Mouse (Mus musculus) liver, embryonic 11.5 days (tissue): ENCODE measurements around the gene Cnpy1. TPM values are rescaled to one million over a fixed set of nuclear protein-coding genes. Genes with fewer than 3 reads are reported as not detected.

Experiments
- ATAC-seq: fragments of 200-750 bp; cut with Nextera tagmentation; replicated peaks from 2 replicates; pipeline ENCODE4 v1.8.0; 2017; ENCODE audit warnings: moderate number of reproducible peaks, mild to moderate bottlenecking, moderate TSS enrichment, moderate library complexity; ENCODE audit not compliant: low FRiP score
- DNase-seq: peaks from one replicate; pipeline ENCODE4 v3.0.0-alpha.2; 2017; ENCODE audit warnings: low spot score
- H3K27ac ChIP-seq: fragments of 300-500 bp; sonication (generic); 2 replicates; pipeline ENCODE4 v1.5.1; 2014; ENCODE audit warnings: mild to moderate bottlenecking, low read depth, low read length, control low read depth
- H3K27me3 ChIP-seq: fragments of 300-500 bp; sonication (generic); replicated peaks from 2 replicates; pipeline ENCODE4 v1.6.1; 2014; ENCODE audit warnings: low read length, mixed read lengths; ENCODE audit not compliant: control insufficient read depth, insufficient read depth
- H3K36me3 ChIP-seq: fragments of 300-500 bp; sonication (generic); 2 replicates; pipeline ENCODE4 v1.6.1; 2014; ENCODE audit warnings: mild to moderate bottlenecking, low read length, moderate library complexity, mixed read lengths; ENCODE audit not compliant: control insufficient read depth, insufficient read depth
- H3K4me1 ChIP-seq: fragments of 300-500 bp; sonication (generic); replicated peaks from 2 replicates; pipeline ENCODE4 v1.6.1; 2014; ENCODE audit warnings: low read length, mixed read lengths; ENCODE audit not compliant: control insufficient read depth, insufficient read depth
- H3K4me2 ChIP-seq: fragments of 300-500 bp; sonication (generic); 2 replicates; pipeline ENCODE4 v1.6.1; 2014; ENCODE audit warnings: mild to moderate bottlenecking, control low read depth, moderate library complexity
- H3K4me3 ChIP-seq: fragments of 300-500 bp; sonication (generic); 2 replicates; pipeline ENCODE4 v1.5.1; 2014; ENCODE audit warnings: low read depth, low read length, control low read depth
- H3K9ac ChIP-seq: fragments of 300-500 bp; sonication (generic); 2 replicates; pipeline ENCODE4 v1.6.1; 2014; ENCODE audit warnings: low read depth, low read length, control low read depth
- H3K9me3 ChIP-seq: fragments of 300-500 bp; sonication (generic); 2 replicates; pipeline ENCODE4 v1.6.1; 2016; ENCODE audit warnings: low read length, inconsistent platforms, mixed read lengths; ENCODE audit not compliant: control insufficient read depth
- WGBS: fragments of 180-500 bp; shearing (Covaris S2); extraction: QIAGEN DNeasy Blood & Tissue Kit; methylation state at CpG from one replicate; pipeline ENCODE4 v1.1.7; 2014; 5-methylcytosine and 5-hydroxymethylcytosine counted together
- polyA plus RNA-seq: library from polyadenylated mRNA; unstranded; fragments of >200 nt; fragmentation: Nextera tagmentation; extraction: Ambion mirVana; gene quantifications from 2 replicates; pipeline ENCODE4 v1.2.1, GENCODE M21; 2014

The Cnpy1 gene
- polyA plus RNA-seq, 1 experiment from 2014 or later: 0.16 TPM

- Histone ChIP-seq H3K9me3 (no peaks in the 10 kb centered on the region), H3K36me3 (no peaks in the 10 kb centered on the region), H3K4me2 (no peak overlapping the region), H3K4me1 (peaks cover 9% of the 10 kb centered on the region), H3K27me3 (no peaks in the 10 kb centered on the region), H3K27ac (no peak overlapping the region), H3K9ac (no peak overlapping the region), H3K4me3 (no peak overlapping the region)
- WGBS: 60% methylated on average over 2 of the region's 2 CpGs
- DNase-seq (no peak), ATAC-seq (no peak)
These were observed 22.0 kb upstream of the Cnpy1 start for GRCm38 (mm10) chr5:28267576-28267975.

GRCm38 (mm10) chr5:28265653-28266052 lies 20.0 kb upstream of the Cnpy1 start:
- Histone ChIP-seq H3K27me3 (no peaks in the 10 kb centered on the region), H3K9me3 (no peaks in the 10 kb centered on the region), H3K4me1 (peaks cover 9% of the 10 kb centered on the region), H3K4me3 (no peak overlapping the region), H3K36me3 (no peaks in the 10 kb centered on the region), H3K4me2 (no peak overlapping the region), H3K27ac (no peak overlapping the region), H3K9ac (no peak overlapping the region)
- no peak for DNase-seq
- no peak for ATAC-seq

- 67% methylated on average over 1 of the region's 1 CpGs for WGBS
- no peaks in the 10 kb centered on the region for H3K9me3 ChIP-seq
- H3K27ac ChIP-seq: no peak overlapping the region
- H3K36me3 ChIP-seq: no peaks in the 10 kb centered on the region
- no peak overlapping the region for H3K4me2 ChIP-seq
- H3K9ac ChIP-seq: no peak overlapping the region
- H3K27me3 ChIP-seq: no peaks in the 10 kb centered on the region
- H3K4me1 ChIP-seq: peaks cover 2% of the 10 kb centered on the region; the same call in 1 of the 2 replicates
- no peak overlapping the region for H3K4me3 ChIP-seq
- ATAC-seq (no peak), DNase-seq (no peak)
These were observed 18.2 kb upstream of the Cnpy1 start for GRCm38 (mm10) chr5:28263852-28264251.

GRCm38 (mm10) chr5:28262070-28262469 lies 16.5 kb upstream of the Cnpy1 start:
- no peaks in the 10 kb centered on the region for H3K4me1 ChIP-seq
- no peak overlapping the region for H3K27ac ChIP-seq
- DNase-seq: no peak
- no peak overlapping the region for H3K9ac ChIP-seq
- ATAC-seq: no peak
- H3K4me3 ChIP-seq: no peak overlapping the region
- no peaks in the 10 kb centered on the region for H3K27me3 ChIP-seq
- H3K36me3 ChIP-seq: no peaks in the 10 kb centered on the region
- WGBS: 81% methylated on average over 5 of the region's 5 CpGs
- H3K4me2 ChIP-seq: no peak overlapping the region
- no peaks in the 10 kb centered on the region for H3K9me3 ChIP-seq

GRCm38 (mm10) chr5:28259939-28260338 lies 14.3 kb upstream of the Cnpy1 start:
- no peak for DNase-seq
- Histone ChIP-seq H3K27me3 (no peaks in the 10 kb centered on the region), H3K4me2 (no peak overlapping the region), H3K4me3 (no peak overlapping the region), H3K36me3 (no peaks in the 10 kb centered on the region), H3K4me1 (no peaks in the 10 kb centered on the region), H3K9me3 (no peaks in the 10 kb centered on the region), H3K27ac (no peak overlapping the region), H3K9ac (no peak overlapping the region)
- 82% methylated on average over 1 of the region's 1 CpGs for WGBS
- ATAC-seq: no peak

GRCm38 (mm10) chr5:28259385-28259784 lies 13.8 kb upstream of the Cnpy1 start:
- WGBS: 12% methylated on average over 1 of the region's 1 CpGs
- H3K36me3 ChIP-seq: no peaks in the 10 kb centered on the region

GRCm38 (mm10) chr5:28257816-28258215 lies 12.2 kb upstream of the Cnpy1 start:
- no peaks in the 10 kb centered on the region for H3K36me3 ChIP-seq
- 65% methylated on average over 4 of the region's 4 CpGs for WGBS
- H3K4me2 ChIP-seq: no peak overlapping the region
- no peaks in the 10 kb centered on the region for H3K27me3 ChIP-seq
- DNase-seq (no peak), ATAC-seq (no peak)
- H3K4me3 ChIP-seq: no peak overlapping the region
- H3K9ac ChIP-seq: no peak overlapping the region
- H3K27ac ChIP-seq: no peak overlapping the region
- no peaks in the 10 kb centered on the region for H3K4me1 ChIP-seq
- H3K9me3 ChIP-seq: no peaks in the 10 kb centered on the region

More at GRCm38 (mm10) chr5:28259385-28259784, 13.8 kb upstream of the Cnpy1 start:
- Histone ChIP-seq H3K27ac (no peak overlapping the region), H3K9me3 (no peaks in the 10 kb centered on the region), H3K27me3 (no peaks in the 10 kb centered on the region), H3K9ac (no peak overlapping the region), H3K4me2 (no peak overlapping the region), H3K4me3 (no peak overlapping the region), H3K4me1 (no peaks in the 10 kb centered on the region)
- ATAC-seq (no peak), DNase-seq (no peak)

GRCm38 (mm10) chr5:28252999-28253398 lies 7.4 kb upstream of the Cnpy1 start:
- Histone ChIP-seq H3K4me2 (no peak overlapping the region), H3K27ac (no peak overlapping the region), H3K9ac (no peak overlapping the region), H3K4me1 (no peaks in the 10 kb centered on the region), H3K9me3 (no peaks in the 10 kb centered on the region), H3K36me3 (no peaks in the 10 kb centered on the region), H3K27me3 (no peaks in the 10 kb centered on the region), H3K4me3 (no peak overlapping the region)
- ATAC-seq (no peak), DNase-seq (no peak)
- WGBS: 72% methylated on average over 4 of the region's 4 CpGs

GRCm38 (mm10) chr5:28252260-28252659 lies 6.7 kb upstream of the Cnpy1 start:
- no peaks in the 10 kb centered on the region for H3K4me1 ChIP-seq
- DNase-seq: no peak
- no peaks in the 10 kb centered on the region for H3K36me3 ChIP-seq
- WGBS: 80% methylated on average over 4 of the region's 4 CpGs
- no peak overlapping the region for H3K9ac ChIP-seq
- no peak overlapping the region for H3K27ac ChIP-seq
- no peaks in the 10 kb centered on the region for H3K9me3 ChIP-seq
- no peaks in the 10 kb centered on the region for H3K27me3 ChIP-seq
- H3K4me3 ChIP-seq: no peak overlapping the region
- no peak for ATAC-seq
- no peak overlapping the region for H3K4me2 ChIP-seq
